Mouse (Mus musculus) gonadal fat pad, adult 2 months (tissue): ENCODE data around the gene Arid1b. TPM values are rescaled to one million over a fixed set of nuclear protein-coding genes. Genes with fewer than 3 reads are reported as not detected.

Experiments used
- DNase-seq: peaks from one replicate; pipeline ENCODE4 v3.0.0-alpha.2; 2012; ENCODE audit warnings: low read depth
- polyA plus RNA-seq: library from polyadenylated mRNA; depleted of rRNA; stranded (reverse); fragments of >200 nt; gene quantifications from 2 replicates; pipeline ENCODE4 v1.2.3, GENCODE M21; 2012

Arid1b gene
- polyA plus RNA-seq, 1 experiment: 23.2 TPM

- DNase-seq: no peak
Observed at GRCm38 (mm10) chr17:5112116-5112515, 118.0 kb downstream of the Arid1b start.

DNA sequence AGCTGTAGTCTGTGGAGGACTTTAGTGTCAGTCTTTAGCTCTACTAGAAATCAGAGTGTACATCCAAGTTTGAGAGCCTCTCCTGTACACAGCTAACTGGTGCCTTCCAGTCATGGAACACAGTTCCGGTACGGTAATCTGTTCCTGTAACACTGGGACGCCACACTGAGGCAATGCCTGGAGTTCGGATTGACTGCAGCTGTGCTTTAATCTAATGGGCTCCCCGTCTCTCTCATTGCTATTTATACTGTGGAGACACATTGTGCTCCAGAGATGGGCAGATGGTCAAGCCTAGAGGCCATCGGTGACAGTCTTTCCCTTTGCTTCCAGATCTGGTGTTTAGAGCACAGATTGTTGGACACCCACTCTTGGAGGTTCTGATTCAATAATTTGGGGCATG lies 121.8 kb downstream of the Arid1b start:
- DNase-seq: no peak

DNA sequence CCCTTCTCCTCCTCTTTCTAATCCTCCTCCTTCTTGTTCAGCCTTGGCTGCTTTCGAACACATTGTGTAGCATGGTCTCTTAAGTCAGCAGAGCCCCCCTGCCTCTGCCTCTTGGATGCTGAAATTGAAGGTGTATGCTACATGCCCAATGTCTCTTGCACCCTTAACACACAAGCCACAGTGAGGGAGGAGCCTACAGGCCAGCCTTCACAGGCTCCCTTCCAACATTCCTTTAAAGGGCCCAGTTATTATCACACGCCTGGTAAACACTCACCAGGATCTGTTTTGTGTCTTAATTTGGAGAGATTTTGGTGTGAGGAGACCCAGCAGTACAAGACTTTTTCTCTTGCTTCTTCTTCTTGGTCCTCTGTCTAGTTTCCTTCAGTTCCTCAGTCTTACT lies 122.9 kb downstream of the Arid1b start:
- DNase-seq: no peak

- no peak for DNase-seq
Observed at GRCm38 (mm10) chr17:5118171-5118570, 124.0 kb downstream of the Arid1b start.

- DNase-seq: no peak
Observed at GRCm38 (mm10) chr17:5124643-5125042, 130.5 kb downstream of the Arid1b start.

DNA sequence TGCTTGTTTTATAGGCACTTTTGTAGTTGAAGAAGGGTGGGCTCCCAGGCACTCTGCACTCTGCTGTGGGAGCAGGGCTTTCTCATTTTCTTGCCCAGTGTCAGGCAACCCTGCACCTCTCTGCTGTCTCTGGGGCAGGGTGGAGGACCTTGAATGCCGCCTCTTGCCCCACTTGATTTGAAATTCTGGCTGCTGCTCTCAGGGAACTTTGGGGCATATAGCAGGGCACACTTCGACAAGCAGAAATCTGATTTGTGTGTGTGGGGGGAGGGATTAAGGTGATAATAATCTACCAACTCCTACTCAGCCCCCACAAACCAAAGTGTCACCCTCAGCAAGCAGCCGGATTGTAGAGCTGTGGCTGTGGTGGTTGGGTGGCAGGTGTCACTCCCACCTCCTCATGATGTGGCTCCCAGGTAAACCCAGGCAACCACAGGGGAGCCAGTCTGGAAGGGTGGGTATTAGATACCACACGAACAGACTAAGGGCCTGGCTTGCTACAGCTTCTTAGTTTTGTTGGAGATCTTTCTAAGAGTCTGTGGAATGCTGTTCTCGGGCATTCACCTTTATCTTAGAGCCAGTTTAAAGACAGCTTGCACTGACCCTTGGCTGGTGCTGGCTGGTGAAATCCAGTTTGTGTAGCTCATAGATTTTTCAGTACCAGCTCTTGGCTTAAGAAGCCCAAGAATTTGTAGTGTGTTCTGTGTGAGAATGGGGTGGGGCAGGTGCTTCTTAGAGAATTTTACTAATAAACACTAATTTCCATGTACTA lies 131.1 kb downstream of the Arid1b start:
- DNase-seq: peak; percentile 63

GRCm38 (mm10) chr17:5125856-5126806 lies 132.0 kb downstream of the Arid1b start:
- DNase-seq: peak; percentile 97

GRCm38 (mm10) chr17:5129606-5130005 lies 135.5 kb downstream of the Arid1b start:
- no peak for DNase-seq

DNA sequence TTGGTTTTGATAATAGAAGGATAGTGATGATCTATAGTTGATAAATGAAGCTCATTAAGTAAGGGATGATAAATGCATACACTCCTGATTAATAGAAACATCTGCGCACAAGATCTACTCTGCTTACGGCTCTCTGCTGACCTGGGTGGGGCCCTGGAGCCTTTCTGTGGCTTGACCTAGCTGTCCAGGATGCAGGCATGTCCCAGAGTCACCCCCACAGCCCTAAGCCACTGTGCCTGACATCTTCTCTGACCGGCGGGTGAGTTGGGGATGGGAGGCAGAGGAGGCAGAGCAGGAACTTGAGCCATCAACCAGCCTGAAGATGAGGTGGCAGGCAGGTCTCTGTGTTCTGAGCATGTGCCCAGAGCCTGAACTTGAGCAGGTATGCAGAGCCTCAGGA lies 136.0 kb downstream of the Arid1b start:
- DNase-seq: no peak

GRCm38 (mm10) chr17:5131706-5132105 lies 137.6 kb downstream of the Arid1b start:
- DNase-seq: peak; percentile 83

DNA sequence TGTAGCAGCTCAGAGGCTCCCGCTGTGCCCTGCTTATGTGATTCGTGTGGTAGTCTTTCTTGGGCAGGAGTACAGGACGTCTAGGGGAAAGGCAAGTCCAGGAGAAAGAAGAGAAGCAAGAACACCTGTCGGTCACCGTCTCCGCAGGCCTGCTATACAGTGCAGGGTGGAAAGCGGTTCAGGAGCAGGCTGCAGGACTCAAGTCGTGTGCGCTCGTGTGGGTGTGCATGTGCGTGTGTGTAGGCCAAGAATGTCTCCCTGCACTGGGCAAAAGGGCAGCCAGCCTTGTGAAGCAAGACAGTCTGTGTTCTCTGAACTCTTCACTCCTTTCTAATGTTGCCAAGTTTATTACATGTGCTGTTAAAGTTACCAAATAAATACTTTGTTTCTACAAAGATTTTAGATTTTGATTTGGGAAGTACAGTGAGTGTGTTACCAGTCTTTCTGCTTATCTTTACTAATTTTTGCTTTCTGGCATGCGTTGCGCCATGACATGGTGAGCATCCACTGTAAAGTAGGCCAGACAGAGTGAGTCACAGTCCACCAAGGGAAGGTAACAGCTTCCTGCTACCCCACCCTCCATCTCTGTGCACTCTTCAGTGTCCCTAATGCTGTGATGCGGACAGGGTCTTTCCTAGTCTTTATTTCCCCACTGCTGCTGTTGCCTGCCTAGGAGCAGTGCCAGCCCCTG lies 138.3 kb downstream of the Arid1b start:
- DNase-seq: peak; percentile 83

GRCm38 (mm10) chr17:5132987-5133355 lies 138.8 kb downstream of the Arid1b start:
- DNase-seq: no peak

- no peak for DNase-seq
Observed at GRCm38 (mm10) chr17:5133831-5134230, 139.7 kb downstream of the Arid1b start.

DNA sequence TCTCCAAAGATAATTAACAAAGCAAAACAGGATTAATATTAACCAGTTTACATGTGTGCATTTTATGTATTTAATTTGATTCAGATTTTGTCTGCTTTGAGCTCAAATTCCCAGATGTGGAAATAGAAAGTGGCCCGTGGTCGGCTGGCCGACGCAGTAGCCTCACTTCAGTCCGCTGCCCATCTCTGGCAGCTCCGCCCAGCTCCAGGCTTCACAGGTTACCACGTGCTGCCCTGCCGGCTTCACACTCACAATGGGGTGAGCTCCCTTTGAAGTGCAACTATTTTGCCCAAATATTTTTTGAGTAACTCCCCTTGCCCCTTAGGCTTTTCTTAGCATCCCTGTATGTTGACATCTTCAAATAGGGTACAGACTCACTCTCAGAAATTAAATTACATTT lies 140.1 kb downstream of the Arid1b start:
- no peak for DNase-seq

GRCm38 (mm10) chr17:5137936-5138335 lies 143.8 kb downstream of the Arid1b start:
- no peak for DNase-seq

GRCm38 (mm10) chr17:5138641-5139205 lies 144.6 kb downstream of the Arid1b start:
- no peak for DNase-seq

- DNase-seq: no peak
Observed at GRCm38 (mm10) chr17:5139553-5139952, 145.4 kb downstream of the Arid1b start.

- DNase-seq: no peak
Observed at GRCm38 (mm10) chr17:5143735-5144439, 149.8 kb downstream of the Arid1b start.

DNA sequence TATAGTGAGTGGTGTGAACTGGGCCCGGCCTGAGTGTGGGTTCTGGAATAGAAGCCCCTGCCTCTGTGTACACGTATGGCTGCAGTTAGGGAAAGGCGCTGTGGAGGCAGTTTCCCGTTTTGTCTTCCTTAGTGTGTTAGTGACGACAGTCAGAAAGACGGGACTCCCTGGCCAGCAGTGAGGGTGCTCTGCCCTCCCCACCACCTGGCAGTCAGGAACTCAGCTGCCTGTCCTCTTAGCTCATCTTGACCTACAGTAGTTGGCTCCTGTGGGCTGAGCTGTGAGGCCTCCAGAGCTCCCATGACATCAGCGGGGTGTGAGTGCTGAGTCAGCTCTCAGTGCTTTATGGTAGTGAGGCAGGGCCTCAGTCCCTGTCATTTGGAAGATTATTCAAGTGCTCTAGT lies 156.5 kb downstream of the Arid1b start:
- DNase-seq: no peak

DNA sequence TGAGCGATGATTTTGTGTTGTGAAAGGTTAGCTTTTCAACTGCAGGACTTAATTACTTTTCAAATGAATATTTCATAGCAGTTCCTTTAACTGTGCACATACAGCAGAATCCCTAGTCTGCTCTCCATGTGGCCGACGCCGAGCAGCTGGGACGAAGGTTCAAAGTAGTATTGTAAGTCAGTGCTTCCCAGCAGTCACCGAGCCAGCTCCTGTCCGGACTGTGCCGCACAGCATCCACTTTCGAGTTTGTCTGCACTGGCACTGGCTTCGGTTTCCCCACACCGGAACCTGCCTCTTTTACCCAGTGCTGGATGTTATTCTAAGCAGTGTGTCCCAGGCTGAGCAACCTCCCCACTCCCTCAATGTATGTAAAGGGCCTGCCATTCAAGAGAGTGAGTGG lies 157.7 kb downstream of the Arid1b start:
- DNase-seq: no peak

GRCm38 (mm10) chr17:5153461-5153860 lies 159.3 kb downstream of the Arid1b start:
- DNase-seq: no peak
